Mouse (Mus musculus): Measurements from ENCODE around the gene Gm5416. TPM values are rescaled to one million over a fixed set of nuclear protein-coding genes. Genes with fewer than 3 reads are reported as not detected.

The Gm5416 gene
- polyA plus RNA-seq, 1 experiment from 2014 or later, result 1.2 TPM

Other genes with a start within 250 kb of the Gm5416 start
- gene Kpna1, start 231.7 kb upstream of the Gm5416 start, polyA plus RNA-seq (2015; fragmentation: Nextera tagmentation; extraction: Ambion mirVana), result 34.0 and 45.7 TPM in 2 replicates
- 2.9 and 3.6 TPM in 2 replicates for gene Wdr5b, start 169.2 kb upstream of the Gm5416 start, polyA plus RNA-seq (2015; fragmentation: Nextera tagmentation; extraction: Ambion mirVana)
- 212 and 214 TPM in 2 replicates for gene Fam162a, start 138.8 kb upstream of the Gm5416 start, polyA plus RNA-seq (2015; fragmentation: Nextera tagmentation; extraction: Ambion mirVana)
- 71.3 and 76.8 TPM in 2 replicates for gene Ccdc58, start 138.7 kb upstream of the Gm5416 start, polyA plus RNA-seq (2015; fragmentation: Nextera tagmentation; extraction: Ambion mirVana)
- not detected in 2 replicates for gene Csta1, start 79.2 kb upstream of the Gm5416 start, polyA plus RNA-seq (2015; fragmentation: Nextera tagmentation; extraction: Ambion mirVana)
- gene Stfa2l1, start 53.6 kb upstream of the Gm5416 start, polyA plus RNA-seq (2015; fragmentation: Nextera tagmentation; extraction: Ambion mirVana), result 10.5 and 11.3 TPM in 2 replicates
- 38.0 and 46.7 TPM in 2 replicates for gene Gm5483, start 26.2 kb upstream of the Gm5416 start, polyA plus RNA-seq (2015; fragmentation: Nextera tagmentation; extraction: Ambion mirVana)
- 2.7 and 3.1 TPM in 2 replicates for gene 2010005H15Rik, start 11.1 kb downstream of the Gm5416 start, polyA plus RNA-seq (2015; fragmentation: Nextera tagmentation; extraction: Ambion mirVana)
- gene Stfa1, start 66.5 kb downstream of the Gm5416 start, polyA plus RNA-seq (2015; fragmentation: Nextera tagmentation; extraction: Ambion mirVana), result 133 and 136 TPM in 2 replicates
- 0.58 TPM in 1 of 2 replicates, not detected in the other for gene BC117090, start 123.9 kb downstream of the Gm5416 start, polyA plus RNA-seq (2015; fragmentation: Nextera tagmentation; extraction: Ambion mirVana)
- gene BC100530, start 157.3 kb downstream of the Gm5416 start, polyA plus RNA-seq (2015; fragmentation: Nextera tagmentation; extraction: Ambion mirVana), result 107 and 110 TPM in 2 replicates
- gene Stfa2, start 198.1 kb downstream of the Gm5416 start, polyA plus RNA-seq (2015; fragmentation: Nextera tagmentation; extraction: Ambion mirVana), result 6.2 and 7.2 TPM in 2 replicates
- 14.4 and 18.7 TPM in 2 replicates for gene Stfa3, start 245.0 kb downstream of the Gm5416 start, polyA plus RNA-seq (2015; fragmentation: Nextera tagmentation; extraction: Ambion mirVana)